Mouse (Mus musculus) liver, adult (tissue): Measurements from ENCODE around the gene Serp2.

Source experiments
- GATA4 ChIP-seq: IDR thresholded peaks from 2 replicates; pipeline ENCODE4 v1.6.1; 2014; ENCODE audit warnings: mild to moderate bottlenecking, low read length; ENCODE audit not compliant: insufficient replicate concordance

Serp2 gene

GRCm38 (mm10) chr14:76581974-76582922 is 25.6 kb upstream of the Serp2 start:
- no peak for TF ChIP-seq GATA4

GRCm38 (mm10) chr14:76579660-76580061 is 23.0 kb upstream of the Serp2 start:
- no peak for TF ChIP-seq GATA4

DNA sequence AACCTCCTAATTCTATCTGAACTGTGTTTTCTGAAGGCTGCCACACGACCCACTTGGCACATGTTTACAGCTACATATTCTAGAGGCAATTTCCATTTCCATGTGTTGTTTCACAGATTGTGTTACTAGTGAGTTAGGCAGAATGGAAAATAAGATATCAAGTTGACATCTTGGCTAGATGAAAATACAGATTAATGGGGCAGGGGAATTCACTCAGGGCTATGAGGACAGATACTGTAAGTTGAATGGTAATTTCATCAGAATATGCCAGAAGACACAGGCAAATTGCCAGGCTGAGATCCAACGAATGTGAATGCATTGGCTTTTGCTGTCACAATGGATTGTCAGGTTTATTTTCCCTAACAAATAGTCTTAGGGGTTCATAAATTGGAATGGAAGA is 21.2 kb upstream of the Serp2 start:
- TF ChIP-seq GATA4 = no peak

- TF ChIP-seq GATA4 = no peak
Observed at GRCm38 (mm10) chr14:76570292-76570691, 13.6 kb upstream of the Serp2 start.

GRCm38 (mm10) chr14:76569271-76569961 is 12.7 kb upstream of the Serp2 start:
- no peak for TF ChIP-seq GATA4

DNA sequence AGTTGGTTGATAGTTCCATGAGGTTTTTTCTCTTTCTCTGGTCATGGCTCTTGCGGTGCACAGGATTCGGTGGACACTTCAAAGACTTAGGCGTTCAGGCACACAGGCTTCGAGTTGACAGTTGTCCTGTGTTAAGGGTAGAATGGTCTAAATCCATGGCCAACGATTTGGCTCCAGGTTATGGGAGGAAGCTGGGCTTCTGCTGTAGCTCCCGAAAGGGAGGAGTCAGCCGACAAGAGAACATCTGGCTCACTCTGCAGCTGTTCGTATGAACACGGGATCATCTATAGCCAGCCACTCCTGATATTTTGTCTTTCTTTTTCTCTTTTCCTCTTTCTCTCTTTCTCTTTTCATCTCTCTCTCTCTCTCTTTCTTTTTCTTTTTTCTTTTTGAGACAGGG is 11.9 kb upstream of the Serp2 start:
- TF ChIP-seq GATA4 = no peak

- no peak for TF ChIP-seq GATA4
Observed at GRCm38 (mm10) chr14:76567280-76567679, 10.6 kb upstream of the Serp2 start.

DNA sequence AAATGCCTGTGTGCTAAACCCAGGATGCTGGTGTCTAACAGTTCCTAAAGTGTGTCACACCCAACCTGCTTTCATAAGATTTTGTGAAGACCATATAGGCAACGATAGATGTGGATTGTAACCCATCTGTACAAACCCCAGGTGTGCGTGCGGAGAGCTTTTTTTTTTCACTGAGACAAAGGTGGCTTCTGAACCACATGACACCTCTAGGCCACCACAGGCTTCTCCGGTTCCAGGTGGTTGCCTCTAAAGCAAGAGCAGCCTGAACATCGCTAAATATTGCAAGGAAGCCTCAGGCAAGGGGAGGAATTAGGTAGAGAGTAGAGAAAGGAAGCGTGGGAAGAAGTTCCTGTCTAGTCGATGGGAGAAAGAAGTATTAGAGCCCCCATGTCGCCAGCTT is 10.0 kb upstream of the Serp2 start:
- TF ChIP-seq GATA4 = no peak

DNA sequence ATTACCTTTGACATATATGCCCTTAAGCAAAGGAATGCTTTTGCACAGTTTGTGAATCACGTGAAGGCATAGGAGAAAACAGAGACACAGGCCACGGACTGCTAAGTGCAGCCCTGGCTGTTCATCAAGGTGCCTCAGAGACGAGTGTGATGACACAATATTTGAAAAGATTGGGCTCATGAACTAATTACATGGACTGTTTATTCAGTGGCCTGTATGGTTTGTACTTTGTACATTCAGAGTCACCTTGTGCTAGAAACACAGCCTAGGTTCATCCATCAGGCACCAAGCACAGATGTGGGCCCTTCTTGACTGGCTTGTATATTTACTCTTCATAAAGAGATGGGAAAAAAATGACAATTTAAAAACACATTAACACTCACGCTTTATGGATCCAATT is 9.5 kb upstream of the Serp2 start:
- TF ChIP-seq GATA4 = no peak

- no peak for TF ChIP-seq GATA4
Observed at GRCm38 (mm10) chr14:76559208-76559607, 2.5 kb upstream of the Serp2 start.

DNA sequence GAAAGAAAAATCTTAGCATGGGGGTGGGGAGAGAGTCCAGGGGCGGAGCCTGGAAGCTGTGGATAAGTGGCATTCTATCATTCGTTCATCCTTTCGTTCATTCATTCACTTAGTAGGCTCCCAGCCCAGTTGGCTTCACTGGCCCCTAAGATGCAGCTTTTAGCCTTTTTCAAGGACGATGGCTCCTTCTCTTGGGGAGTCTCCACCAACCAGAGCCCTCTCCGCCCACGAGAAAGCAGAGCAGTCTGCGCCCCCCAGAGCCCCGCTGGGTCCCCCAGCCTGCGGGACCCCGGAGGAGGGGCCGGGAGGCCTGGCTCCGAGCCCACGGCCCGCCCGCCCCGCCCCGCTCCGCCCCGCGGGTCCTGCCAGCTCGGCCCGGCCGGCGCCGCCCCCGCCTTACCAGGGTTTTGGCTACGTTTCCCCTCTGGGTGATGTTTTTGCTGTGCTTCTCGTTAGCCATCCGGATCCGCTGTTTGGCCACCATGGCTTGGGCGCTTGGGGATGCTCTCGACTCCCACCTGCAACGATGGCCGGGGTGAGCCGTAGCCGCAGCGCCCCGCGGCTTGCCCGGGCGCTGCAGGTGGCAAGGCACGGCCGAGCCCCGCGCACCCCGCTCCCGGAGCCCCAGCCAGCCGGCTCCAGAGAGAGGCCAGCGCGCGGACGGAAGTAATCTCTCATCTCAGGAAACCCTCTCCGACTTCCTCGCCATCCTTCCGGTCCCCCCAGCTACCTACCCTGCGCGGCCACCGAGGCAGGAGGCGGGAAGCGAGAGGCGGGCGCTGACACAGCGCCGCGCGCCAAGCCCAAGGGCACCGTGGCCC is 448 bp downstream of the Serp2 start:
- TF ChIP-seq GATA4 = no peak

DNA sequence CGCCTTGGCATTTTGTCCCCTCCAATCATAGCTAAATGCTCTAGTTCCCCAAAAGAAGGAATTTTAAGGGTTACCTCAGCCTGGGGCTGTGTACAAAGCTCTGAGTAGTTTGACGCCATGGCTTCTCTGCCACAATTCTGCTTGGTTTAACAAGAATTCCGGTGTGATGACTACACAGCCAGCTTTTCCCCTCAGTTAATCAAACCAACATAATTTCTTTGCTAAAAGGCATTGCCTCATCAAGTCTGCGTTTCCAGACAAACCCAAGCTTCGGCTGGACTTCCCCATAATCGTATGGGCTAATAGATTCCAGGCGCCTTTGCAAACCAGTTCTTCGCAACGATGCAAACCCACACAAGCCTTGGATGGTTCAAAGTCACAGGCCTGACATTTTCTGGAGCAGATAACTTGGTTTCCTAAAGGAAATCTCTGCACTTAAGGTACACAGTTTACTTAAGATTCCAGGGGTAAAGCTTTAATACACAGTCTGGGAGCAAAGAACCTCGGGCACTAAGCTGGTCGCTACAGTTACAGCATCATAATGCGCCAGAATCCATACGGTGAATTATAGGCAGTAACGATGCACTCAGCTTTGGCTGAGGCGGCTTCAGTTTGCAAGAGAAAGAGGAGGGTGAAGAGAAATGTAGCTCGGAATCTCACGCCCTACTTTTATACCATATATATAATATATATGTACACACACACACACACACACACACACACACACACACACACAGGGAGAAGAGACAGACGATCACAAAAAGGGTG is 1.2 kb downstream of the Serp2 start:
- no peak for TF ChIP-seq GATA4

GRCm38 (mm10) chr14:76544136-76544535 is 12.6 kb downstream of the Serp2 start:
- TF ChIP-seq GATA4 = no peak

- no peak for TF ChIP-seq GATA4
Observed at GRCm38 (mm10) chr14:76541341-76541740, 15.3 kb downstream of the Serp2 start.
